Mouse (Mus musculus): ENCODE results near the gene Fam49a.
A peak's percentile ranks its signal among the peaks of the same experiment; 100 is the strongest.
"Not testable (repeated sequence)": the region's sequence is repeated elsewhere in the genome, so short reads cannot be mapped to it uniquely, and the experiment has no call there.

Gene Fam49a

GRCm38 (mm10) chr12:12261987-12262971 lies at the start of gene Fam49a:
TSS of gene Fam49a (plus strand) at chr12:12262139.
- DNase-seq: peak; percentile 42

DNA sequence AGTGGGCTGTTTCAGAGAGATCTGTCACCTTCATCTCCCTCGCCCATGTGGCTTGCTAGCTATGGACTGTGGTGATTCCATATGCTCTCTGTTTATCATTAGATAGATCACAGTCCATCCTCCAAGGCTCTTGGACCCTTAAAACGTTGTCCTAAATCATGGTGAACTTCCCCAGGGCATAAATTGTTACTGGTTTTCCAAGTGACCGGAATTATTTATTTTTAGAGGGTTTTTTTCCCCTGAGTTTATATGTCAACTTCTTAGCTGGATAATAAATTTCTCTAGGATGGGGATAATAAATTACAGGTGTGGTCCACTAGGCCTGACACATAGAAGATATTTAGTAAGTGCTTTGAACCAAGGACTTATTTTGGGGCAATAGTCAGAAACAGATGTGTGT lies 48.4 kb upstream of the Fam49a start:
- DNase-seq: no peak

DNA sequence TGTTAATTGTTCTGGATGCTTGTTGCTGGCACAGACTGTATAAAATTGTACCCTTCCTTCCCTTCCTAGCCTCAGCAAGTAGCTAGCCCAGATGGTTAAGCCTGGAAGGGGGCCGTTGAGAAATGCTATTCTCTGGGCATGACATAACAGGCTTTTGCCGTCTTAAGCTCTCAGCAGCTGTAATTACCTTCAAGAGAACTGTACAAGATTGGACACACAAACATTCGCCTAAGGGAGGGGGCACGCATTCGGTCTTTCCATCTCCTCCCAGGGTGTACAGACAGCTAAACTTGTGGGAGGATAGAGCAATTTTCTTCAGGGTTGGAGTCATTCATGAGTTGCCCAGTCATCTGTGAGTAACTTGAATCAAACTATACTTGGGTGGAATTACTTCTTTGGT lies 43.0 kb upstream of the Fam49a start:
- DNase-seq: no peak

DNA sequence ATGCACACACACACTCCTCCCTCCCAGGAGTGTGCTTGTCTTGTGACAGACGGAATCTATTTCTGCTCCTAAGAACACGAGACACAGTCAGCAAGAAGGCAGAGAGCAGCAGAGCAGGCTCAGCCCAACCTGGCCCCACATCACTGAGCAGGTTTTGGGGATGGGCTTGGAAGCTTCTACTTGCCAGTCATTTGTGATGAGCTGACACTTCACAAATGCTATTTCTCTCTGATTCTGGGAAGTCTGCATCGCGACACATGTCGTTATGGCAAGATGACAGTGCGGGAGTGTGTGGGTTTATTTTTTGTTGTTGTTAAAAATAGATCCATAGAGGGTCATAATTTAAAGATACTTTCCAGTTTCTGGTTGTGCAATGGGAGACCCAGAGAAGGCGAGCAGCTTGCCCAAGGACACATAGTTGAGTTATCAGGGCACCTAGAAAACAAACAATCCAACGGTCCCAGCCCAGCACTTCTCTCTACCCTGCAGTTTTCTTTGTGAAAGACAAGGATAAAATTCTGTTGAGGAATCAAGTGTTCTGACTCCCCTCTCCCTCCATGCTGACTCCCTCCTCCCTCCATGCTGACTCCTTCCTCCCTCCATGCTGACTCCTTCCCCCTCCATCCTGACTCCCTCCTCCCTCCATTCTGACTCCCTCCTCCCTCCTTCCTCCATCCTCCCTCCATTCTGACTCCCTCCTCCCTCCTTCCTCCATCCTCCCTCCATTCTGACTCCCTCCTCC lies 41.0 kb upstream of the Fam49a start:
- no peak for DNase-seq

DNA sequence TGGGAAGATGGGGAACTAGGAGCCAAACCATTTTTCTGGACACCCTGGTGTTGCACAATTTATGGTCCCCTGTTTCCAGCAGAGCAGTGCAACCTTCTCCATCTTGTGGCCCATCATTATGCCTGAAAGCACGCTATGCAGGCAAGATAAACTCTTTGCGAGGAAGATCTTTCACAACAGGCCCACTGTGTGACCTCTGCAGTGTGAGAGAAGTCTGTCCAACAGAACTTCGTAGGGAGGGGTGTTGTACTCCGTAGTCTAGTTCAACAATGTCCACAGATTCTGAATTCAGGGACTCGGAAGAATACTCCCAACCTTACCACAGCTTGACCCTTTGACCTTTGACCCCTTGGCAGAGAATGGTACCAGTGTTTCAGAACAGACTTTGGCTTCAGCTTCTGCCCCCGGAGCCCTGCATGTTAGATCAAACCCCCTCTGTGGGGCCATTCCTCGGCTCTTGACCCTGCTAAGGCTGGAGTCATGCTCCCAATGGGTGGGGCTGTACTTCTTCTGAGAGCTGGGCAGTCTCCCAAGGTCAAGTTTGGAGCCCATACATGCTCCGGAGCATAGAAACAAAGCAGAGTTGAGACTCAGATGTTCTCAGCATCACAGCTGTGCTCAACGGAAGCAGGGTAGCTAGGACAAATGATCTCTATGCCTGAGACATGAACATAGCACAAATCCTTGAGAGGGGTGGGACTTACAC lies 39.2 kb upstream of the Fam49a start:
- DNase-seq: no peak

DNA sequence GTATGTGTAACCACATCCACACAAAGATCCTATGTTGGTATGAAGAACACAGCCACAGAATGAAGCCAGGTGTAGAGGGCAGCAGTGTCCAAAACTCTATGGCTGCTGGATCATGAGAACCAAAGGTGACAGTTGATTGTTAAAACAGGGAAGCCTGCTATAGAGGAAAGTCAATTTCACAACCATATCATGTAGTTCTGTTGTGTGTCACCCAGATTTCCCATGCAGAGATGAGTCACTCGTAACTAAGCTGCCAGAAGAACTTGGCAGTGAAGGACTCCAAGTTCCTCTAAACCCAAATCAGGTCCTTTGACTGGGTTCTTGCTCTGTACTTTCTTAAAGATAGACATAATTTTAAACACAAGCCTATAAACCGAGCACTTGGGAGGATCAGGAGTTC lies 38.6 kb upstream of the Fam49a start:
- DNase-seq: no peak

DNA sequence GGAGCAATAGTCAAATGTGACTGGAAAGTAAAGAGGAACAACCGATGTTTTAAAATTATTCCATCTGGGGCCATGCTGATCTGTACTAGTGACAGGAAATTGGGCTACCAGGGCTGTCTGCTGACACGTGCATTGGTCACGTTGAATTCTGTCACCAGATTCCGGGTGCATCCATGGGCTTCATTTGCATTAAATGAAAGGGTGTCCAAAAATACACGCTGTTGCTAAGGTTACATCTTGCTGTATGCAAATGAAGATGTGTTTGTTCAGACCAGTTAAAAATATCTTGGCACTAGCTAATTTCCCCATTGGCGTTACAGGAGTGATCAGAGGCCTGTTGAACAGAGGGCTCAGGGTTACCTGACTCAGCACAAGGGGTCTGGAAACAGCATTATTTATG lies 36.2 kb upstream of the Fam49a start:
- no peak for DNase-seq

- DNase-seq: no peak
Measured at GRCm38 (mm10) chr12:12227594-12227993, 34.3 kb upstream of the Fam49a start.

GRCm38 (mm10) chr12:12230031-12230557 lies 31.8 kb upstream of the Fam49a start:
- peak; percentile 14 for DNase-seq

DNA sequence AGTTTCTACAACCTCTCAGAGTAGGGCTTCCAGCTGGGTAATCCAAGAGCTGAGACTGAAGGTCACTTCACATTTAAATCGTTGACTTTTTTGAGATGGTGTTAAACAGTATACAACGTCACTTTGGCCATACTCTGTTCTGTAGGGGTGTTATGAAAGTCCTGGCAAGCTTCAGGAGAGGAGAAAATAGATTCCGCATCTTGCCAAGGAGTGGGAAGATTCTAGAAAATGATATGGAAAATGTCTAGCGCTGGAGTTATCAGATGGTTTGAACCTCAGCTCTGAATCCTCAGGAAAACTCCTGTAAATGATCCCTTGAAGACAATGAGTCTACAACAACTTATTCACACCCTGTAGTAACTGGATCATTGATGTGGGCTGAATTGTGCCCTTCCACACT lies 29.8 kb upstream of the Fam49a start:
- DNase-seq: no peak

GRCm38 (mm10) chr12:12236978-12237377 lies 25.0 kb upstream of the Fam49a start:
- no peak for DNase-seq

- no peak for DNase-seq
Measured at GRCm38 (mm10) chr12:12239502-12239901, 22.4 kb upstream of the Fam49a start.

GRCm38 (mm10) chr12:12243148-12243547 lies 18.8 kb upstream of the Fam49a start:
- DNase-seq: no peak

GRCm38 (mm10) chr12:12247023-12247422 lies 14.9 kb upstream of the Fam49a start:
- DNase-seq: not testable (repeated sequence)

DNA sequence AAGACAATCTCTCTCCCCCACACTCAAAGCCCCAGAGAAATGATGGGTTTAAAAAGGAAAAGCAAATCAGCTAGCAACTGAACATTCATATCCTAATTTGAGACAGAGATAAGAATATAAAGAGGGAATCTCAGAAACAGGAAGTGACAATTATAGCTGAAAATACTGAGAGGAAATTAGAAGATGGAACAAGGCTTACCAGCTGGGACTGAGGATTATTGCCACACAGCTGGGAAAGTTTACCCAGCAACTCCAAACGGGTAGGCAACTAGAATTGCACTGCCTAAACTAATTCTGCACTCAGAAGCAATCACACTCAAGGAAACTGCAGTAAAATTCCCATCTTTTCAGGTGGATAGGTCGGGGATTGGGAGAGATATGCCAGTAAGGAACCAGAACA lies 12.4 kb upstream of the Fam49a start:
- no peak for DNase-seq

GRCm38 (mm10) chr12:12253526-12253925 lies 8.4 kb upstream of the Fam49a start:
- DNase-seq: peak; percentile 24

DNA sequence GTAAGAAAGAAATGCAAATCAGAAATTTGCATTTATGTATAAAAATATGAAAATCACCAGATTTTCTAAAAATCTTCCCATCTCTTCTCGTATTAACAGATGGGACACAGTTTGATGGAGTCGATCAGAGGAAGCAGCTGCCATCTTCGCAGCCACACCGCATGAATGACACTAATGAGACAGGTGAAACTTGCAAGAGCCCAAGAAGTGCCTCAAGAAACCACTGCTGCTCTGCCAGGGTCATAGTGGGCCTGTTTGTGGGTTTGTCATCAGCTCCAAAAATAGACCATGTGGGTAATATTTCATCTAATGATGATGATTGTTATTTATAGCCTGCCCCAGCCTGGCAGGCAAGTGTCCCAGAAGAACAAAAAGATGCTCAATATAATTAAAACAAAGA lies 7.8 kb upstream of the Fam49a start:
- no peak for DNase-seq

DNA sequence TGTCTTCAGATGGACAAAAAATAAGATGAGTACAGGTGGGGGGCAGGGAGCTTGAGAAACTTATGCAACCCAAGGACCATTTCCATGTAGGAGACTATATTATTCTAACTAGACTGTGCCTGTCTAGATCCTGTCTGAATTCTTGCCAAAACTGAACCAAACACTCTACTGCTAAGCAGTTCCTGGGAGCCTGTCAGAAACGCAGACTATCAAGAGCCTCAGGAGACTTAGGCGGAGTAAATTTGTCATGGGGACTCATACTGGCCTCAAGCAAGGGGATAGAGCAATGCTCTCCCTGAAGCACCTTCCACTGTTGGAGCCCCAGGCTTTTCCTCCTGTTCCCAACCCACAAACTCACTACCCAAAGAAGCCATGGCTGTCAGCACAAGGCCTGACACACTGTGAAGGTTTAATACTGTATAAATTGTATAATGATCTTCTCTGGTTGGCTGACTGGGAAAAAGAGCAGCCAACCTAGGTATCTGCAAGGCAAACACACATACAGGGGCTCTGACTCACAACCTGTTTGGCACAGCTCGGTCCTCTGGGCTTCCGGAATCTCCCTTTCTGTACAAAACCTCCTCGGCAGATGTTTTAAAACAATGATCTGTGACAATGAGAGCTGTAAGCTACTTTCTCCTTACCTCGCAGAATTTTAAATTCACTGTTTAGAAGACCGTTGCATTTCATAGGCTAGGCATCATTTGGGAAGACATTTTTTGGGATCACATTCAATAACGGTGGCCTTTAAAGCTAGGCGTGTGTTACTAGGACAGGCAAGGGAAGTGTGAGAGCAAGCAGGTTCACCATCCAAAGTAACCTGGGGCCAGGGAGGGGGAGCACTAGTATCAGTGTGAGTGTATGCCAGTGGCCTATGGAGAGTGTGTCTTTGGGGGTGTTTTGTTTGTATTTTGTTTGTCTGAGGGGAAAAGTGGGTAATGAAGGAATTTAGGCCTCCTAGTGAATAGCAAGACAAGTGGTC lies 669 bp upstream of the Fam49a start:
- DNase-seq: no peak

DNA sequence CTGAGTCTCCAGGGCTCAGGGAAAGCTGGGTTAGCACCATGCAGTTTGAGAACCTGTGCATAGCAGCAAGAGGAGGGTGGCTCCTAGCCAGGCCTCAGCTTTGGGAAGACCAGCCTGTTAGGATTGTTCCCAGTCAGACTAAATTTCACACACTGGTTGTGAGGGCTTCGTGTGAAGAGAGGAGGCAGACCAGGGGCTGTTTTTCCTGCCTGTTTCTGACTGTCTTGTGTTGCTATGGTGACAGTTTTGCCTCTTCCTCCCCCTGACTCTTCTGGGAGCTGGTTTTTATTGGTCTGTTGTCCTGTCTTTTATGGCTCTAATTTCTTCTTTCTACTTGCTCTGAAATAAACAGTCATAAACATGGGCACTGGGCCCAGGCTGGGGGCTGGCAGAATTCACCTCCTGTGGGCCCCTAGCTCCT lies 1.4 kb downstream of the Fam49a start:
- DNase-seq: no peak

GRCm38 (mm10) chr12:12264151-12264550 lies 2.2 kb downstream of the Fam49a start:
- DNase-seq: peak; percentile 42

DNA sequence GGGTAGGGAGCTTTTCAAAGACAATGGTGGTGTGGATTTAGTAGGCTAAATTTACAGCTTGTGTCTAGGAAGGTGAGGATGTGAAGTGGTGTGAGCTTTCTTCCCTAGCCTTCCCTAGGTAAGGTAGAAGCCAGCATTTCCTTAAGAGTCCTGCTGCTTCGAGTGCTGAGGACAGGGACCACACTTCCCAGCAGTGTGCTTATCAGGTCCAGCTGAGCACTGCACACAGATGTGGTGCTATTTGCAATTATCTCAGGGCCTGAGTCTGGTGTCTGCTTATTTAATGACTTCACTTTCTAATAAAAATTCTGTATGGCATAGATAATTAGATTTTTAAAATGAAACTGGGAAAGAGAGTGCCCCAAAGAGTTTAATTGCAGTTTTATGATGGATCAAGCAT lies 4.6 kb downstream of the Fam49a start:
- no peak for DNase-seq

GRCm38 (mm10) chr12:12270495-12270894 lies 8.6 kb downstream of the Fam49a start:
- DNase-seq: no peak
